Comparison of ENCODE assay signal across 27 mouse cellular contexts in genomic region chr16:8724031-8724430, GRCm38 (mm10). TPM values are rescaled to one million over a fixed set of nuclear protein-coding genes. Genes with fewer than 3 reads are reported as not detected.
DNase-seq lines count a peak whose midpoint lies in the region; TF ChIP-seq lines count a peak whose summit lies in the region.
"Had no signal": no experiment of that assay in that cellular context is flagged by ENCODE, and none has a peak within 500 bp of the region (broad histone marks: within the 10 kb centered on the region; RNA-seq: fewer than 3 reads in every experiment).

No protein-coding gene starts in this region.

- TF ChIP-seq POLR2A in CH12.LX (IDR thresholded peaks at IDR 0.05; ENCODE audit: low read depth, low read length), result no peak

- no peak for TF ChIP-seq CTCF in layer of hippocampus, adult 2 months (conservative IDR thresholded peaks at IDR 0.05)
- no peak for TF ChIP-seq CTCF in CH12.LX (conservative IDR thresholded peaks at IDR 0.05 in 1 of 2, IDR thresholded peaks at IDR 0.05 in 1 of 2; ENCODE audit: low read depth in 2 of 2, low read length in 2 of 2)

- H3K4me2 ChIP-seq in CH12.LX (ENCODE audit: insufficient read depth, low read depth, poor library complexity, severe bottlenecking), result peak overlapping the region; percentile 52
- H3K4me2 ChIP-seq: embryonic facial prominence, embryonic 15.5 days; hindbrain, embryonic 12.5 days had no signal

- H3K36me3 ChIP-seq in CH12.LX (replicated peaks in 1 of 2; ENCODE audit: control insufficient read depth in 1 of 2, insufficient read depth in 1 of 2, low read length in 1 of 2) (peaks cover 2 to 56% of the 10 kb centered on the region in 2 experiments), ES-E14 (ENCODE audit: control insufficient read depth, insufficient read depth, low read length, poor library complexity, severe bottlenecking) (peaks cover 9% of the 10 kb centered on the region)
- H3K36me3 ChIP-seq in splenic B cell, adult 2 months (ENCODE audit: control insufficient read depth, insufficient read depth, low read length, poor library complexity, severe bottlenecking), result no peaks in the 10 kb centered on the region
- H3K36me3 ChIP-seq: embryonic facial prominence, embryonic 15.5 days; hindbrain, embryonic 12.5 days had no signal

- 0 out of 2 replicates have a peak overlapping the region, but pooled peaks have one; percentile 14 for H3K27ac ChIP-seq in layer of hippocampus, adult 2 months
- H3K27ac ChIP-seq in CH12.LX (ENCODE audit: insufficient read depth, low read depth), result peak overlapping the region; percentile 95
- peak overlapping the region; percentile 17; the same call in 1 of the 2 replicates for H3K27ac ChIP-seq in ES-E14 (ENCODE audit: insufficient read depth, low read depth, low read length, poor library complexity, severe bottlenecking)
- H3K27ac ChIP-seq: embryonic facial prominence, embryonic 15.5 days; forebrain, embryonic 10.5 days; gastrocnemius, adult 2 months; hindbrain, embryonic 12.5 days had no signal

- no peak for TF ChIP-seq RAD21 in CH12.LX (IDR thresholded peaks at IDR 0.05; ENCODE audit: low read depth, low read length)

- peak; percentile 86 for TF ChIP-seq EP300 in CH12.LX (IDR thresholded peaks at IDR 0.05; ENCODE audit: low read length)

- no peaks in the 10 kb centered on the region for H3K27me3 ChIP-seq in CH12.LX (replicated peaks)
- no peaks in the 10 kb centered on the region for H3K27me3 ChIP-seq in splenic B cell, adult 2 months (ENCODE audit: control insufficient read depth, insufficient read depth, low read length, poor library complexity, severe bottlenecking)
- H3K27me3 ChIP-seq: embryonic facial prominence, embryonic 15.5 days; hindbrain, embryonic 12.5 days had no signal

- H3K4me3 ChIP-seq in layer of hippocampus, adult 2 months, result no peak overlapping the region
- H3K4me3 ChIP-seq in CH12.LX (replicated peaks in 1 of 3; ENCODE audit: low read depth in 2 of 3, low read length in 2 of 3, poor library complexity in 1 of 3), result peak overlapping the region in 1 of 3 experiments; percentile 31
- 0 out of 4 replicates have a peak overlapping the region, but pooled peaks of 1 of the 2 experiments have one; percentile 2 for H3K4me3 ChIP-seq in ES-E14 (ENCODE audit: insufficient read depth in 1 of 2, low read depth in 1 of 2, low read length in 2 of 2, poor library complexity in 1 of 2, severe bottlenecking in 1 of 2)
- H3K4me3 ChIP-seq: embryonic facial prominence, embryonic 15.5 days; erythroblast, embryonic 14.5 days; forebrain, embryonic 10.5 days; gastrocnemius, adult 2 months; hindbrain, embryonic 12.5 days had no signal

- in situ Hi-C loops in CH12.LX (cut with MboI; ENCODE audit: low pct_ligation_motif_present, low pct_unique_long_range_greater_than_20kb, low sequenced_read_pairs) (no loop called here), ES-E14 (cut with MboI; ENCODE audit: low sequenced_read_pairs in 2 of 2, unreplicated experiment in 2 of 2) (no loop called here)

- no peak for DNase-seq in layer of hippocampus, adult 2 months (ENCODE audit: low spot score in 2 of 2)
- DNase-seq in layer of hippocampus, postnatal 10 days (ENCODE audit: low spot score in 2 of 2), result no peak
- DNase-seq in CH12.LX (ENCODE audit: extremely low read depth) (peak; percentile 64), ES-E14 (ENCODE audit: low read depth, low spot score) (no peak)
- peak; percentile 17 for DNase-seq in splenic B cell, adult 2 months (ENCODE audit: low read depth, low spot score)
- no peak for DNase-seq in heart, adult 8-10 months (ENCODE audit: low spot score)
- no peak for DNase-seq in urinary bladder, postnatal 4 days (ENCODE audit: low spot score in 2 of 2)
- DNase-seq: adrenal gland, adult 2 months; adrenal gland, postnatal 25 days; cerebellum, adult 2 months; cerebellum, postnatal 10 days; gastrocnemius, adult 2 months; gastrocnemius, postnatal 25 days; heart, postnatal 10 days; heart, postnatal 4 days had no signal

- H3K79me2 ChIP-seq in CH12.LX (replicated peaks; ENCODE audit: control insufficient read depth, extremely low read depth, insufficient read depth, poor library complexity, severe bottlenecking), result peaks cover 98% of the 10 kb centered on the region

- H3K9me3 ChIP-seq in CH12.LX (replicated peaks; ENCODE audit: low read length) (no peaks in the 10 kb centered on the region), ES-E14 (ENCODE audit: control insufficient read depth, insufficient read depth, low read depth, low read length) (no peaks in the 10 kb centered on the region)
- H3K9me3 ChIP-seq: embryonic facial prominence, embryonic 15.5 days; forebrain, embryonic 10.5 days; hindbrain, embryonic 12.5 days had no signal

- peaks cover 29 to 93% of the 10 kb centered on the region in 2 experiments for H3K4me1 ChIP-seq in CH12.LX (ENCODE audit: control insufficient read depth in 1 of 2, insufficient read depth in 2 of 2)
- H3K4me1 ChIP-seq in ES-E14 (ENCODE audit: control insufficient read depth in 2 of 2, insufficient read depth in 2 of 2, low read length in 2 of 2, poor library complexity in 1 of 2), result peaks cover 16 to 23% of the 10 kb centered on the region in 2 experiments

- dilution Hi-C loops in CH12.LX (cut with MboI; ENCODE audit: extremely low pct_ligation_motif_present, extremely low pct_unique_long_range_greater_than_20kb, low sequenced_read_pairs), result no loop called here

- H3K9ac ChIP-seq in CH12.LX (ENCODE audit: insufficient read depth, low read depth) (no peak overlapping the region), ES-E14 (ENCODE audit: insufficient read depth, low read depth, low read length, poor library complexity, severe bottlenecking) (no peak overlapping the region)
- H3K9ac ChIP-seq: embryonic facial prominence, embryonic 15.5 days; hindbrain, embryonic 12.5 days had no signal

TF ChIP-seq in CH12.LX, 34 proteins besides CTCF, POLR2A, EP300 and RAD21:
- peak; percentile 30; the same call in 1 of the 2 replicates for TF ChIP-seq JUND (conservative IDR thresholded peaks at IDR 0.05; ENCODE audit: low read depth, low read length)
- 0 out of 2 replicates have a peak, but pooled peaks have one; percentile 6 for TF ChIP-seq KAT2A (IDR thresholded peaks at IDR 0.05; ENCODE audit: insufficient replicate concordance, low read length)
- TF ChIP-seq GABPA (IDR thresholded peaks at IDR 0.05; ENCODE audit: insufficient replicate concordance, low read depth, low read length), result no peak
- TF ChIP-seq MEF2A (IDR thresholded peaks at IDR 0.05; ENCODE audit: borderline replicate concordance, low read depth, low read length), result peak; percentile 95
- peak; percentile 35; the same call in 1 of the 2 replicates for TF ChIP-seq JUN (IDR thresholded peaks at IDR 0.05; ENCODE audit: insufficient read depth, low read depth, low read length)
- peak; percentile 57; the same call in 1 of the 2 replicates for TF ChIP-seq TCF12 (IDR thresholded peaks at IDR 0.05; ENCODE audit: low read depth, low read length)
- TF ChIP-seq POLR2AphosphoS2 (IDR thresholded peaks at IDR 0.05; ENCODE audit: low read depth, low read length), result no peak
- no peak for TF ChIP-seq USF1 (IDR thresholded peaks at IDR 0.05; ENCODE audit: low read depth, low read length)
- TF ChIP-seq IRF4 (IDR thresholded peaks at IDR 0.05; ENCODE audit: low read depth, low read length), result peak; percentile 71
- TF ChIP-seq MAFK (IDR thresholded peaks at IDR 0.05; ENCODE audit: insufficient replicate concordance, low read length), result peak; percentile 61
- peak; percentile 74; the same call in 1 of the 2 replicates for TF ChIP-seq ETS1 (conservative IDR thresholded peaks at IDR 0.05; ENCODE audit: low read depth, low read length)

TF ChIP-seq in ES-E14, 5 proteins besides CTCF, POLR2A, EP300 and RAD21:
- TF ChIP-seq MAFK (IDR thresholded peaks at IDR 0.05; ENCODE audit: insufficient read depth, low read depth, low read length) (0 out of 2 replicates have a peak, but pooled peaks have one; percentile 42), ZC3H11A (IDR thresholded peaks at IDR 0.05; ENCODE audit: borderline replicate concordance, low read depth, low read length) (no peak)

RNA-seq across cellular contexts. Expression of gene Gm5767, which starts 43.5 kb away (rescaled TPM):
- total RNA-seq in layer of hippocampus, adult 2 months (2021), result not detected
- not detected for total RNA-seq in layer of hippocampus, postnatal 10 days (2021)
- total RNA-seq in CH12.LX (2012; rRNA removed) (not detected in 2 replicates), CH12.LX (2014; rRNA removed) (not detected in 2 replicates), ES-E14 (2012; rRNA removed) (not detected in 2 replicates)
- polyA plus RNA-seq in CH12.LX (2012; ENCODE audit: insufficient read length, low read depth), result not detected in 2 replicates
- not detected for total RNA-seq in heart, adult 8-10 months (2022)
- total RNA-seq: adrenal gland, adult 2 months; adrenal gland, postnatal 25 days; gastrocnemius, adult 2 months; gastrocnemius, postnatal 25 days; granulocyte monocyte progenitor cell, adult 5-6 weeks; heart, postnatal 10 days; heart, postnatal 4 days; MEL had no signal
- polyA plus RNA-seq: CD4-positive, CD25-positive, alpha-beta regulatory T cell, adult 4 months; cerebellum, adult 2 months; embryonic facial prominence, embryonic 11.5 days; embryonic facial prominence, embryonic 15.5 days; erythroblast, embryonic 14.5 days; forebrain, embryonic 14.5 days; heart, embryonic 14.5 days; hindbrain, embryonic 12.5 days; hindbrain, embryonic 16.5 days; inflammation-experienced regulatory T-cells, adult 6 months had no signal

RNA-seq across cellular contexts. Expression of gene Carhsp1, which starts 52.1 kb away (rescaled TPM):
- 10 to 100 TPM; 22.1 to 22.4 TPM for total RNA-seq in layer of hippocampus, adult 2 months (2021)
- 10 to 100 TPM; 21.8 to 22.1 TPM for total RNA-seq in layer of hippocampus, postnatal 10 days (2021)
- 26.0 and 28.4 TPM in 2 replicates for total RNA-seq in CH12.LX (2012; rRNA removed)
- total RNA-seq in CH12.LX (2014; rRNA removed), result 27.8 and 29.7 TPM in 2 replicates
- 24.4 and 26.2 TPM in 2 replicates for polyA plus RNA-seq in CH12.LX (2012; ENCODE audit: insufficient read length, low read depth)
- total RNA-seq in ES-E14 (2012; rRNA removed), result 42.5 and 66.6 TPM in 2 replicates
- 10 to 100 TPM; 10.1 to 17.9 (median 13.4) TPM for total RNA-seq in heart, adult 8-10 months (2022)

Comparison
In these comparisons a context has a peak if more than half of its experiments do, and no peak if none do; other contexts are left out.
1. DNase-seq: peak in CH12.LX (single experiment) and splenic B cell, adult 2 months (single experiment); none in layer of hippocampus, adult 2 months (0 of 2), layer of hippocampus, postnatal 10 days (0 of 2), ES-E14 (single experiment), heart, adult 8-10 months (single experiment) and urinary bladder, postnatal 4 days (0 of 2).
2. H3K27ac ChIP-seq: peak in every context shown above with its lines; median percentile 95 in CH12.LX; 17 in ES-E14; 14 in layer of hippocampus, adult 2 months.